Mouse (Mus musculus) embryonic fibroblast, embryonic 13.5 days (primary cell): ENCODE results near the gene Endou.

Source experiments
- CTCF ChIP-seq: IDR thresholded peaks from 2 replicates; pipeline ENCODE4 v1.5.1; 2011; ENCODE audit warnings: mild to moderate bottlenecking, control low read depth, low read length, moderate library complexity, borderline replicate concordance; ENCODE audit not compliant: insufficient read depth
- POLR2A ChIP-seq: IDR thresholded peaks from 2 replicates; pipeline ENCODE4 v1.6.1; 2011; ENCODE audit warnings: low read depth, mild to moderate bottlenecking, control low read depth, low read length, moderate library complexity

DNA sequence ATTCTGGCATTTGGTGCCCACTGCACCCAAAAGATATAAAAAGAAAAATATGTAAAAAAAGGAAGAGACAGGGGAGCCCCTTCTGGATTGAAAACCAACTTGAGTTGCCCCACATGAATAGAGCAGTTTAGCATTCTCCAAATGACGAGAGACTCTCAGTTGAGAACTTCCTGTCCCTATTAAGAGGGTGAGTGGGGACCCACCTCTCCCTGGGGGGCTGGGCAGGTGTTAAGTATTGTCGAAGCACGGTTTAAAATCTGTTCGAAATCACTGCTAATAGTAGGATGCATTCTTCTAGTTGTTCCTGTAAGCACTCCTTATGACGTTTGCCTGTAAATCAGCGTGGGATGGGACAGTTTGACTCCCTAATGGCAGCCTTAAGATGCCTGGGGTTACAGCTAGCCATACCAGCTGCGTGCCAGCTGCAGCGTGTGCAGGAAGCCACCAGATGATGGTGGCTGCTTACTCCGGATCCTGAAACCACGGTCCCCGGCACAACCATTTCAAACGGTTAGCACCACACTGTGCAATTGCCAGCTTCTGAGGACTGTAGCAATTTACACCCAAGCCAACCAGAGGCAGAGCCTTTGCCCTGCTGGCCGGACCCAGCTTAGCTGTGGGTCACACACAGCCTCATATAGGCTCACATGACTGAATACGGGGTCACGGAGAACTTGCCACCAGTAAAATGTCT is 10.0 kb downstream of the Endou start:
- TF ChIP-seq POLR2A (no peak), CTCF (no peak)
